In genomic region chr3:28456842-28457241, GRCm38 (mm10) we compare ENCODE assay signal across 24 mouse cellular contexts.
DNase-seq lines count a peak whose midpoint lies in the region; ATAC-seq and TF ChIP-seq lines count a peak whose summit lies in the region.
"Had no signal": no experiment of that assay in that cellular context is flagged by ENCODE, and none has a peak within 500 bp of the region (broad histone marks: within the 10 kb centered on the region; RNA-seq: fewer than 3 reads in every experiment).

No protein-coding gene starts in this region.

- ATAC-seq in cerebellum, adult (ENCODE audit: insufficient number of reproducible peaks, low FRiP score, low TSS enrichment) = peak; percentile 60
- ATAC-seq in embryonic facial prominence, embryonic 11.5 days (replicated peaks; ENCODE audit: insufficient number of reproducible peaks, low FRiP score, low TSS enrichment, low read depth) = no peak
- ATAC-seq in midbrain, embryonic 15.5 days (replicated peaks) = 0 out of 2 replicates have a peak, but pooled peaks have one; percentile 55
- no peak for ATAC-seq in midbrain, embryonic 11.5 days (ENCODE audit: low FRiP score)
- ATAC-seq: intestine, embryonic 15.5 days had no signal

- WGBS in embryonic facial prominence, embryonic 11.5 days = 78% methylated on average over 8 of the region's 8 CpGs
- WGBS in embryonic facial prominence, embryonic 10.5 days = 81% methylated on average over 8 of the region's 8 CpGs
- 73% methylated on average over 8 of the region's 8 CpGs for WGBS in midbrain, embryonic 15.5 days
- 79% methylated on average over 8 of the region's 8 CpGs for WGBS in midbrain, embryonic 11.5 days

- no peak overlapping the region for H3K9ac ChIP-seq in embryonic facial prominence, embryonic 11.5 days (replicated peaks; ENCODE audit: low read length)
- H3K9ac ChIP-seq in midbrain, embryonic 15.5 days = no peak overlapping the region
- H3K9ac ChIP-seq in midbrain, embryonic 11.5 days (ENCODE audit: low read length) = no peak overlapping the region
- H3K9ac ChIP-seq: forebrain, embryonic 12.5 days; hindbrain, embryonic 12.5 days; intestine, embryonic 15.5 days; liver, embryonic 15.5 days; lung, embryonic 15.5 days; neural tube, embryonic 15.5 days; stomach, embryonic 15.5 days had no signal

- TF ChIP-seq CTCF in gastrocnemius, adult 2 months (IDR thresholded peaks at IDR 0.05) = no peak

- no peak overlapping the region for H3K4me3 ChIP-seq in embryonic facial prominence, embryonic 11.5 days (ENCODE audit: low read depth, low read length)
- no peak overlapping the region for H3K4me3 ChIP-seq in embryonic facial prominence, embryonic 10.5 days
- no peak overlapping the region for H3K4me3 ChIP-seq in gastrocnemius, adult 2 months
- H3K4me3 ChIP-seq in midbrain, embryonic 15.5 days = no peak overlapping the region
- H3K4me3 ChIP-seq in midbrain, embryonic 11.5 days (ENCODE audit: low read depth, low read length) = no peak overlapping the region
- H3K4me3 ChIP-seq: forebrain, embryonic 12.5 days; hindbrain, embryonic 12.5 days; intestine, embryonic 15.5 days; limb, embryonic 10.5 days; liver, embryonic 15.5 days; lung, embryonic 15.5 days; megakaryocyte, embryonic 14.5 days; neural tube, embryonic 15.5 days; stomach, embryonic 15.5 days had no signal

- no peaks in the 10 kb centered on the region for H3K9me3 ChIP-seq in embryonic facial prominence, embryonic 11.5 days (replicated peaks; ENCODE audit: control insufficient read depth, low read length)
- no peaks in the 10 kb centered on the region for H3K9me3 ChIP-seq in embryonic facial prominence, embryonic 10.5 days
- no peaks in the 10 kb centered on the region for H3K9me3 ChIP-seq in midbrain, embryonic 15.5 days
- H3K9me3 ChIP-seq in midbrain, embryonic 11.5 days (ENCODE audit: control insufficient read depth, low read length) = no peaks in the 10 kb centered on the region
- H3K9me3 ChIP-seq: forebrain, embryonic 12.5 days; hindbrain, embryonic 12.5 days; intestine, embryonic 15.5 days; limb, embryonic 10.5 days; liver, embryonic 15.5 days; lung, embryonic 15.5 days; megakaryocyte, embryonic 14.5 days; neural tube, embryonic 15.5 days; stomach, embryonic 15.5 days had no signal

- intact Hi-C loops in gastrocnemius, adult 2 months (cut with DNase I) = no loop called here
- intact Hi-C loops in gastrocnemius, postnatal 14 days (cut with DNase I; ENCODE audit: low total_unique reads) = no loop called here

- no peak overlapping the region for H3K27ac ChIP-seq in embryonic facial prominence, embryonic 11.5 days (replicated peaks; ENCODE audit: low read depth, low read length)
- H3K27ac ChIP-seq in embryonic facial prominence, embryonic 10.5 days (replicated peaks) = no peak overlapping the region
- 0 out of 2 replicates have a peak overlapping the region, but pooled peaks have one; percentile 20 for H3K27ac ChIP-seq in gastrocnemius, adult 2 months
- H3K27ac ChIP-seq in midbrain, embryonic 15.5 days = 0 out of 2 replicates have a peak overlapping the region, but pooled peaks have one; percentile 11
- H3K27ac ChIP-seq in midbrain, embryonic 11.5 days (ENCODE audit: low read depth, low read length) = no peak overlapping the region
- H3K27ac ChIP-seq: forebrain, embryonic 12.5 days; hindbrain, embryonic 12.5 days; intestine, embryonic 15.5 days; limb, embryonic 10.5 days; liver, embryonic 15.5 days; lung, embryonic 15.5 days; neural tube, embryonic 15.5 days; stomach, embryonic 15.5 days had no signal

- H3K36me3 ChIP-seq in embryonic facial prominence, embryonic 11.5 days (replicated peaks; ENCODE audit: control insufficient read depth, insufficient read depth, low read depth, low read length) = no peaks in the 10 kb centered on the region
- no peaks in the 10 kb centered on the region for H3K36me3 ChIP-seq in embryonic facial prominence, embryonic 10.5 days (replicated peaks)
- no peaks in the 10 kb centered on the region for H3K36me3 ChIP-seq in midbrain, embryonic 15.5 days (replicated peaks)
- H3K36me3 ChIP-seq in midbrain, embryonic 11.5 days (ENCODE audit: control insufficient read depth, insufficient read depth, low read length) = no peaks in the 10 kb centered on the region
- H3K36me3 ChIP-seq: forebrain, embryonic 12.5 days; hindbrain, embryonic 12.5 days; intestine, embryonic 15.5 days; limb, embryonic 10.5 days; liver, embryonic 15.5 days; lung, embryonic 15.5 days; neural tube, embryonic 15.5 days; stomach, embryonic 15.5 days had no signal

- no peak overlapping the region for H3K4me2 ChIP-seq in embryonic facial prominence, embryonic 11.5 days (ENCODE audit: low read depth, low read length)
- no peak overlapping the region for H3K4me2 ChIP-seq in midbrain, embryonic 15.5 days
- no peak overlapping the region for H3K4me2 ChIP-seq in midbrain, embryonic 11.5 days
- H3K4me2 ChIP-seq: forebrain, embryonic 12.5 days; hindbrain, embryonic 12.5 days; intestine, embryonic 15.5 days; liver, embryonic 15.5 days; lung, embryonic 15.5 days; neural tube, embryonic 15.5 days; stomach, embryonic 15.5 days had no signal

- no peak for DNase-seq in cerebellum, adult 8-10 months
- DNase-seq in embryonic facial prominence, embryonic 11.5 days (ENCODE audit: low spot score) = peak; percentile 3
- DNase-seq in embryonic facial prominence, embryonic 10.5 days (ENCODE audit: low spot score) = no peak
- peak; percentile 63 for DNase-seq in gastrocnemius, adult 2 months
- DNase-seq in gastrocnemius, postnatal 14 days = no peak
- DNase-seq in midbrain, embryonic 11.5 days (ENCODE audit: low spot score, missing footprints) = no peak
- DNase-seq: adrenal gland, postnatal 14 days; kidney, adult 8-10 months; kidney, postnatal 10 days; liver; right cerebral cortex, adult 18-20 months; right cerebral cortex, postnatal 4 days; thymus, postnatal 25 days had no signal

- H3K27me3 ChIP-seq in embryonic facial prominence, embryonic 11.5 days (ENCODE audit: control insufficient read depth, insufficient read depth, low read length) = no peaks in the 10 kb centered on the region
- H3K27me3 ChIP-seq in embryonic facial prominence, embryonic 10.5 days (replicated peaks; ENCODE audit: low read depth, poor library complexity, severe bottlenecking) = no peaks in the 10 kb centered on the region
- H3K27me3 ChIP-seq in midbrain, embryonic 15.5 days (replicated peaks) = no peaks in the 10 kb centered on the region
- no peaks in the 10 kb centered on the region for H3K27me3 ChIP-seq in midbrain, embryonic 11.5 days (ENCODE audit: control insufficient read depth, insufficient read depth, low read length)
- H3K27me3 ChIP-seq: forebrain, embryonic 12.5 days; hindbrain, embryonic 12.5 days; intestine, embryonic 15.5 days; liver, embryonic 15.5 days; lung, embryonic 15.5 days; megakaryocyte, embryonic 14.5 days; neural tube, embryonic 15.5 days; stomach, embryonic 15.5 days had no signal

- no peaks in the 10 kb centered on the region for H3K4me1 ChIP-seq in embryonic facial prominence, embryonic 11.5 days (ENCODE audit: control insufficient read depth, insufficient read depth, low read length)
- H3K4me1 ChIP-seq in embryonic facial prominence, embryonic 10.5 days = no peaks in the 10 kb centered on the region
- H3K4me1 ChIP-seq in midbrain, embryonic 15.5 days = no peaks in the 10 kb centered on the region
- no peaks in the 10 kb centered on the region for H3K4me1 ChIP-seq in midbrain, embryonic 11.5 days (ENCODE audit: control insufficient read depth, insufficient read depth, low read length)
- H3K4me1 ChIP-seq: forebrain, embryonic 12.5 days; hindbrain, embryonic 12.5 days; intestine, embryonic 15.5 days; limb, embryonic 10.5 days; liver, embryonic 15.5 days; lung, embryonic 15.5 days; stomach, embryonic 15.5 days had no signal

Comparison
In these comparisons a context has a peak if more than half of its experiments do, and no peak if none do; other contexts are left out.
1. ATAC-seq: peak in cerebellum, adult (single experiment) and midbrain, embryonic 15.5 days (single experiment); none in embryonic facial prominence, embryonic 11.5 days (single experiment) and midbrain, embryonic 11.5 days (single experiment).
2. DNase-seq: peak in embryonic facial prominence, embryonic 11.5 days (single experiment) and gastrocnemius, adult 2 months (single experiment); none in cerebellum, adult 8-10 months (single experiment), embryonic facial prominence, embryonic 10.5 days (single experiment), gastrocnemius, postnatal 14 days (single experiment) and midbrain, embryonic 11.5 days (single experiment).
3. H3K27ac ChIP-seq: peak in gastrocnemius, adult 2 months (single experiment) and midbrain, embryonic 15.5 days (single experiment); none in embryonic facial prominence, embryonic 11.5 days (single experiment), embryonic facial prominence, embryonic 10.5 days (single experiment) and midbrain, embryonic 11.5 days (single experiment).